Mouse (Mus musculus): ENCODE measurements around the gene Pdzk1.

DNA sequence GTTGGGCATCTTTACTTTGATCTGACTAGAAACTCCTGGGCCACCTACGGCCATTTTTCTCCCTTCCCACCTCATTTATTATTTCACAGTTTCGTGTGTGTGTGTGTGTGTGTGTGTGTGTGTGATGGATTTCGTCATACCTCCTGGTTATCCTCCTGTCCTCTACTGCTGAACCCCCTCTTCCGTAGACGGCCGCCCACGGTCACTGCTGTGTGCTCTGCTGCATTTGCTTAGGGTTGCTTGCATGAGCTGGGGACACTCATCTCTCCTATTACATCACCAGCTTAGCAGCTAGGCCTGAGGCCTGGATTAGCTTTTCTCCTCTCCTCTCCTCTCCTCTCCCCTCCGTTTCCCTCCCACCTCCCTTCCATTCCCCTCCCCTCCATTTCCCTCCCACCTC lies 19.4 kb downstream of the Pdzk1 start:
- TF ChIP-seq POLR2A (IDR thresholded peaks at IDR 0.05; ENCODE audit: borderline replicate concordance, insufficient read depth, low read length) (no peak), CTCF (IDR thresholded peaks at IDR 0.05; ENCODE audit: borderline replicate concordance, insufficient read depth, low read depth, low read length) (no peak)

Measured in cerebellum, adult 2 months (tissue).